ENCODE assay signal across 10 mouse cellular contexts in genomic region chr2:119543656-119544055, GRCm38 (mm10).
"Had no signal": no experiment of that assay in that cellular context is flagged by ENCODE, and none has a peak within 500 bp of the region (broad histone marks: within the 10 kb centered on the region; RNA-seq: fewer than 3 reads in every experiment).

No protein-coding gene starts in this region.

- DNase-seq: liver, postnatal 0 days; lung, adult 2 months; lung, postnatal 4 days; midbrain, embryonic 14.5 days; right cerebral cortex, postnatal 14 days; right cerebral cortex, postnatal 4 days; spleen, adult 18-20 months; thymus, adult 18-20 months; thymus, postnatal 25 days; thymus, postnatal 4 days had no signal
